Mouse (Mus musculus) brain, embryonic 14.5 days (tissue): ENCODE measurements at regions not wholly inside any gene's neighbourhood (a gene's known extent, or its start where the extent isn't known, plus 50 kb on each side); places are given as distances from the start of the nearest gene placed in this dataset.

Source experiments
- DNase-seq: peaks from one replicate; pipeline ENCODE4 v3.0.0-alpha.2; 2011; ENCODE audit warnings: low read depth
- CTCF ChIP-seq: fragments of 200-500 bp; IDR thresholded peaks from 2 replicates; pipeline ENCODE4 v1.5.1; 2012; ENCODE audit warnings: inconsistent platforms, mild to moderate bottlenecking, moderate library complexity, borderline replicate concordance; ENCODE audit not compliant: insufficient read depth, insufficient read length; ENCODE audit errors: extremely low read depth
- POLR2A ChIP-seq: fragments of 200-500 bp; IDR thresholded peaks from 2 replicates; pipeline ENCODE4 v1.6.1; 2012; ENCODE audit warnings: mild to moderate bottlenecking, inconsistent platforms, borderline replicate concordance; ENCODE audit not compliant: poor library complexity, insufficient read depth, insufficient read length, severe bottlenecking; ENCODE audit errors: extremely low read depth

GRCm38 (mm10) chr9:99800076-99800475 is 75.9 kb downstream of the Sox14 start:
- TF ChIP-seq POLR2A (no peak), CTCF (no peak)
- DNase-seq, result peak; percentile 68

- TF ChIP-seq CTCF (no peak), POLR2A (no peak)
- peak; percentile 92 for DNase-seq
Observed at GRCm38 (mm10) chr9:99799387-99800021, 76.5 kb downstream of the Sox14 start.

- DNase-seq, result peak; percentile 80
- TF ChIP-seq POLR2A (no peak), CTCF (no peak)
Observed at GRCm38 (mm10) chr9:99797066-99797770, 78.8 kb downstream of the Sox14 start.

- TF ChIP-seq POLR2A (no peak), CTCF (no peak)
- DNase-seq, result peak; percentile 55
Observed at GRCm38 (mm10) chr9:99792700-99793099, 75.6 kb upstream of the Cldn18 start.

GRCm38 (mm10) chr9:99786864-99787263 is 69.8 kb upstream of the Cldn18 start:
- DNase-seq, result no peak
- TF ChIP-seq POLR2A, result no peak

GRCm38 (mm10) chr9:99783156-99783555 is 66.1 kb upstream of the Cldn18 start:
- TF ChIP-seq CTCF (no peak), POLR2A (no peak)
- DNase-seq, result peak; percentile 89

DNA sequence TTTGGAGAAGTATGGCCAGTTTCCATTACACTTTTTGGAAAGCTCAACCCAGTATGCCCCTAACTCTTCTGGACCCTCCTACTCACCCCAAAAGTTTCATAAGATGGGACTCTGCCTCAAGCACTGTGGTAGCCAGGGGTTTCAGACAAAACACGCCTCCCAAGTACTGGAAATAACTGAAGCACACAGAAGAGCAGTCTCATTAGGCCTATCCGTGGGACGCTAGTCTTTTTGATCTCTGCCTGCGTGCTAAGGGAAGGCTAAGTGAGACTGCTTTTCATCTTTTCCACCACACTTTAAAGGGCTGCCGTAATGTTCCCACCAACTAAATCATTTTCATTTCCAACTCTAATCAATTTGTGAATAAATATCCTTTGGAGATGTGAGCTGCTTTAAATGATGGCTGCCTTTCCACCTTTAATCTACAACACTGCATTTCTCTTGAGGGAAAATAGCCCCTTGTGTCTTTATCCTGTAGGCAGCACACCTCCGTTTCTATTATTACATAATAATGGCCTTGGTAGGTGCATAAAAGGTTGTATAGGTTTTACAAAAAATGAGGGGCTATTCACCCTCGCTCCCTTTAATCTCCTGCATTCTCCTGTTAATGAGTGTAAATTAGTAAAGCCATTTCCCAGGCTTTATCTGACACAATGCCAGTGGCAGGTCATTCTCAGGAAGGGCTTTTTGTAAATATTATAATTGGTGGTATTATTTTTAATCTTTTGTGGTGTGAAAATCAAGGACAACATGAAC is 65.5 kb upstream of the Cldn18 start:
- TF ChIP-seq CTCF (no peak), POLR2A (no peak)
- peak; percentile 77 for DNase-seq

DNA sequence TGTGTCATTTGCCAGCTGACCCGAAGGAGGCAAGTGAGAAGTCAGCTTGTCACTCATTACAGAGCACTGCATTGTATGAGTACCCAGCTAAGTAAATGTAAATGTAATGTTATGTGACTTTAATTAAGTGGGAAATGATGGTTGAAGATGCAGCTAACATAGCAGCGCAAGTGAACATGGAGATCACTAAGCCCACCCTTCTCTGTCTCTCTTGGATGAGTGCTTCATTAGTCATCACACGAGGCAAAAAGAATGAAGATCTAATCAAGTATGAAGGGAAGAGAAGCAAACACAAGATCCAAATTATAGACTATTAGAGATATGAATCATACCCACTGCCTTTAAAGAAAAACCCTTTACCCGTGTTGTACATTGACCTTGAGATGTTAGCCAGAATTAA is 61.8 kb upstream of the Cldn18 start:
- TF ChIP-seq CTCF (no peak), POLR2A (no peak)
- no peak for DNase-seq

DNA sequence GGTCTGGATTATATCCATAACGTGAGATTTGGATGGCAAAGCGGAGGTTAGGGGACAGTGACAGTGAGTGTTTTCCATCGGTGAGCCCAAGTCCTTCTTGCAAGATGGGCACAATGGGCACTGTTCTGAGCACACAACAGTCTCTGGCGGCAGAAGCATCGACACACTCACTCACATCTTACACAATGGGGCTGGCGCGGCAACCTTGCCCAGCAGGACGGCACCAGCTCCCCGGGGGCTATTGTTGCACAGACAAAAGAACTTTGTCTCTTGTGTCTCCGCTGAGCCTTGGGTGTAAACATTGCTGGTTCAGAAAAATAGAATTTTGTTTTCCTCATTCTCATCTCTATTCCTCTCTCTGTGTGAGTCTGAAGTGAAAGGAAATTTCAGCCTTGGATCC is 53.6 kb upstream of the Cldn18 start:
- no peak for TF ChIP-seq POLR2A
- TF ChIP-seq CTCF, result no peak
- DNase-seq, result peak; percentile 48
